In genomic region chr13:25055873-25056667, GRCm38 (mm10) we compare ENCODE assay signal across 8 mouse cellular contexts. TPM values are rescaled to one million over a fixed set of nuclear protein-coding genes. Genes with fewer than 3 reads are reported as not detected.
DNase-seq lines count a peak whose midpoint lies in the region; ATAC-seq lines count a peak whose summit lies in the region.

TSS of gene Dcdc2a (plus strand) at chr13:25056004.

- no peak within 1 kb of the TSS for H3K27ac ChIP-seq in hindbrain, embryonic 12.5 days
- no peak within 1 kb of the TSS for H3K27ac ChIP-seq in stomach, embryonic 15.5 days

- no peaks in the 10 kb centered on the region for H3K36me3 ChIP-seq in hindbrain, embryonic 12.5 days
- H3K36me3 ChIP-seq in stomach, embryonic 15.5 days, result no peaks in the 10 kb centered on the region

- 4% methylated on average over 63 of the region's 63 CpGs for WGBS in hindbrain, embryonic 12.5 days
- 4% methylated on average over 63 of the region's 63 CpGs for WGBS in stomach, embryonic 15.5 days

- no peaks in the 10 kb centered on the region; the same call in 1 of the 2 replicates for H3K9me3 ChIP-seq in hindbrain, embryonic 12.5 days (replicated peaks)
- no peaks in the 10 kb centered on the region for H3K9me3 ChIP-seq in stomach, embryonic 15.5 days

- H3K9ac ChIP-seq in hindbrain, embryonic 12.5 days, result peak within 1 kb of the TSS; percentile 59
- H3K9ac ChIP-seq in stomach, embryonic 15.5 days, result 0 out of 2 replicates have a peak within 1 kb of the TSS, but pooled peaks have one; percentile 4

- H3K4me3 ChIP-seq in hindbrain, embryonic 12.5 days, result peak within 1 kb of the TSS; percentile 52
- peak within 1 kb of the TSS; percentile 47 for H3K4me3 ChIP-seq in stomach, embryonic 15.5 days (replicated peaks)

- peaks cover 45% of the 10 kb centered on the region for H3K27me3 ChIP-seq in hindbrain, embryonic 12.5 days
- H3K27me3 ChIP-seq in stomach, embryonic 15.5 days (replicated peaks), result peaks cover 30% of the 10 kb centered on the region

- intact Hi-C loops in left cerebral cortex, postnatal 36 days (cut with DNase I), result loop anchor here (2.0 to 5.0 kb wide), 2 partner anchors 46 to 61 kb away; no protein-coding TSS in a partner anchor

- peak within 1 kb of the TSS; percentile 97 for H3K4me2 ChIP-seq in hindbrain, embryonic 12.5 days (replicated peaks)
- peak within 1 kb of the TSS; percentile 93 for H3K4me2 ChIP-seq in stomach, embryonic 15.5 days

- peaks cover 17% of the 10 kb centered on the region for H3K4me1 ChIP-seq in hindbrain, embryonic 12.5 days
- H3K4me1 ChIP-seq in stomach, embryonic 15.5 days, result peaks cover 12% of the 10 kb centered on the region; the same call in 1 of the 2 replicates

- peak; percentile 70 for ATAC-seq in hindbrain, embryonic 12.5 days (ENCODE audit: low FRiP score)
- ATAC-seq in megakaryocyte progenitor cell, adult 5-6 weeks (replicated peaks; ENCODE audit: poor library complexity), result peak; percentile 42
- ATAC-seq in stomach, embryonic 15.5 days (ENCODE audit: insufficient read depth, low FRiP score, low read depth), result peak; percentile 65

- peak; percentile 20 for DNase-seq in adrenal gland, adult 2 months
- no peak for DNase-seq in adrenal gland, adult 18-20 months (ENCODE audit: low spot score in 2 of 2)
- peak; percentile 27 for DNase-seq in thymus, postnatal 4 days
- no peak for DNase-seq in thymus, postnatal 25 days
- DNase-seq in left cerebral cortex, postnatal 36 days (ENCODE audit: low spot score in 2 of 2), result peak; percentile 14 to 20

RNA-seq across cellular contexts. Expression of gene Dcdc2a, which starts in this region (rescaled TPM):
- under 1 TPM; 0.06 to 0.17 TPM for total RNA-seq in adrenal gland, adult 2 months (2021)
- not detected in 2 replicates for polyA plus RNA-seq in adrenal gland, adult 2 months (2012; rRNA removed)
- total RNA-seq in adrenal gland, adult 18-20 months (2021), result under 1 TPM in 1 of 2 experiments, not detected in 1; 0.56 TPM
- 2.1 and 3.6 TPM in 2 replicates for polyA plus RNA-seq in hindbrain, embryonic 12.5 days (2016; fragmentation: Nextera tagmentation; extraction: Ambion mirVana)
- total RNA-seq in left cerebral cortex, postnatal 36 days (2021), result 1 to 10 TPM; 6.3 TPM
- not detected in 2 replicates for total RNA-seq in megakaryocyte progenitor cell, adult 5-6 weeks (2015)
- not detected in 2 replicates for total RNA-seq in megakaryocyte progenitor cell, adult 5-6 weeks (2017)
- polyA plus RNA-seq in stomach, embryonic 15.5 days (2015; fragmentation: Nextera tagmentation; extraction: Ambion mirVana), result 3.1 and 3.7 TPM in 2 replicates

Comparison
In these comparisons a context has a peak if more than half of its experiments do, and no peak if none do; other contexts are left out.
1. RNA of gene Dcdc2a (total RNA-seq): 6.3 TPM in left cerebral cortex, postnatal 36 days; 0.56 TPM in adrenal gland, adult 18-20 months, 0.06 to 0.17 TPM in adrenal gland, adult 2 months and not detected in megakaryocyte progenitor cell, adult 5-6 weeks; every median in the first group is over 4 times any median in the second.
2. DNase-seq: peak in thymus, postnatal 4 days (single experiment) and left cerebral cortex, postnatal 36 days (2 of 2); none in adrenal gland, adult 18-20 months (0 of 2) and thymus, postnatal 25 days (single experiment).
3. Peak in DNase-seq in adrenal gland, adult 2 months; RNA of the gene not detected or under 1 TPM.
4. Peak in ATAC-seq in megakaryocyte progenitor cell, adult 5-6 weeks; RNA of the gene not detected or under 1 TPM.
5. Peak in every context shown above with its lines, with median percentiles within 50 percentile points of each other: ATAC-seq.